Mouse (Mus musculus) cerebral cortex, adult 2 months (tissue): ENCODE results near the gene Lrrc8b.

ENCODE experiments used
- WGBS: fragments of 180-500 bp; shearing (Covaris S2); methylation state at CpG from one replicate; pipeline ENCODE4 v1.1.7; 2018; 5-methylcytosine and 5-hydroxymethylcytosine counted together

Gene Lrrc8b

DNA sequence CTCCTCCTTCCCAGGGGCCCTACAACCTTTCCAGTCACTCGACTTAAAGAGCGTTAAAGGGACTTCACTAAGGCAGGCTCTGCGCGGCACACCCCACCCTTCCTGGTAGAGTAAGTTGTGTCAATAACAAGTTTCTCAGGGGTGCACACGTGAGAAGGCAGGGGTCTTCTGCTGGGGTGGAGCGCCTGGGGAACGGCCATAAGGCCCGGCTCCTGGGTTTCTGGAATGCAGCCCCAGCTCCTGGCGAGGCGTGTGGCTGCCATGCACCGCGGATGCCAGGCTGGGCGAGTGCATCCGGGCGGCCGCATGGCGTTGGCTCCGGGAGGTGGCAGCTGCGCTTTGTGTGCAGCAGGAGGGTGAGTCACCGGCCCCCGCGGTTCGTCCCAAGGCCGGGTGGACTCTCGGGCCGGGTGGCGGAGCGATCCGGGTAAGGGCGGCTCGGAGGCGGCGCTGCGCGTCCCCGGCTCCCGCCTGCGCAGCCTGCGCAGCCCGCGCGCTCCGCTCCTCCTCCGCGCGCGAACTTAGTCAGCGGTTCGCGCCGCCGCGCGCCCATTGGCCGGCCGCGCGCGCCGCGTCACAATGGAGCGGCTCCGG lies at the start of gene Lrrc8b:
TSS of gene Lrrc8b (plus strand) at position 578 of the 594 bp plus-strand sequence.
- WGBS, result under 1% methylated on average over 63 of the region's 63 CpGs

DNA sequence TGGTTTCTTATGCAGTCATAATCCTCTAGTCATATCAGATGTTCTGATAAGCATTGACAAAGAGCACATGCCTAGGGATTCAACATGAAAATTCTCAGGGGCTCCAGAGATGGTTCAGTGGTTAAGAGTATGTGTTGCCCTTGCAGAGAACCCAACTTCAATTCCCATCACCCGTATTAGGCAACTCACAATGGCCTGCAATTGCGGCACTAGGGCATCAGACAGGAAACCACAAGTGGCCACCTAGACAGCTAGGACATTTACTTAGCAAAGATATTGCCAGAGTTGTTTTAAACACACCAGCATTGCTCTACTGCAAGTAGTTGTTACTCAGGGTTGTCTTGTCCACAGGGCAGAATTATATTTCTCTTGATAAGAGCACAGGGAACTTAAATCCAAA lies 34.1 kb upstream of the Lrrc8b start:
- 81% methylated on average over 2 of the region's 2 CpGs for WGBS

DNA sequence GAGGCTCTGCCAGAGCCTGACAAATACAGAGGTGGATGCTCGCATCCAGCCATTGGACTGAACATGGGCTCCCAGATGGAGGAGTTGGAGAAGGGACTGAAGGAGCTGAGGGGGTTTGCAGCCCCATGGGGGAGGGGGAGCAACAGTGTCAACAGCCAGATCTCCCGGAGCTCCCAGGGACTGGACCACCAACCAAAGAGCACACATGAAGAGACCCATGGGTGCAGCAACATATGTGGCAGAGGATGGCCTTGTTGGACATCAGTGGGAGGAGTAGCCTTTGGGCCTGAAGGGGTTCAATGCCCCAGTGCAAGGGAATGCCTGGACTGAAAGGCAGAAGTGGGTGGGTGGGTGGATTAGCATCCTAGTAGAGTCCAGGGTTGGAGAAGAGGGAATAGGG lies 25.2 kb upstream of the Lrrc8b start:
- WGBS, result 100% methylated on average over 2 of the region's 2 CpGs

- 97% methylated on average over 6 of the region's 6 CpGs for WGBS
Observed at GRCm38 (mm10) chr5:105393731-105394130, 21.8 kb upstream of the Lrrc8b start.

DNA sequence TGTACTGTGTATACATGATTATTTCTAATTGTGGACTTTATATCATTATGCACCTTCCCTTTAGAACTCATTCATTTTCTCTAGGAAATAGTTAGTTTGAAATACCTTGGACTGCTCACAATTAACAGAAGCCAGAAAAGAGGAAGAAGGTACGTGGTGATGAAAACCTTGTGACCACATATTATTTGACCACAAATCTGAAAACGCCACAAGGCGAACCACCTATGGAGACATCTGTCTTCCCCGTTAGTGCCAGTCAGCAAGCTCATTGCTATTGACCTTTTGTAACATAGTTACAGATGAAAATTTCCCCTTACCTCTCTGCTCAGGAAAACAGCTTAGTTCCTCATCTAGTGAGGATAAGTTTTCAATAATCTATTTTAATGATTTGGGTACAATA lies 20.4 kb upstream of the Lrrc8b start:
- WGBS, result 95% methylated on average over 4 of the region's 4 CpGs

DNA sequence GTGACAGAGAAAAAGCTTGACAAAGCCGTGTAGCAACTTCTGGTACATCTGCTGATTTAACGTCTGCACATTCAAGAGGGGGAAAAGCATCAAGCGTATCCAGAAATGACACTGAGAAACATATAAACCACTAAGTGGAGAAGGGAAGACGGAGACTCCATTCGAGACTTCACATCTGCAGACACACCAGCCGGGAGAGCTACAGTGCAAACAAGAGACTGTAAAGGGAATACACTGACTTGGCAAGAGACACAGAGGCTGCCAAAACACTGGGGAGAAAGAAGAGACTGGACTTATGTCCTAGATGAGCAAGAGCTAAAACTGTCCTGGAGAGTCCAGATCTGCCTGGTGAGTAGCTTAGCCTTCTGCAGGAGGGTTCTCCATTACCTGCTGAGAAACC lies 16.6 kb upstream of the Lrrc8b start:
- WGBS, result 70% methylated on average over 6 of the region's 6 CpGs

DNA sequence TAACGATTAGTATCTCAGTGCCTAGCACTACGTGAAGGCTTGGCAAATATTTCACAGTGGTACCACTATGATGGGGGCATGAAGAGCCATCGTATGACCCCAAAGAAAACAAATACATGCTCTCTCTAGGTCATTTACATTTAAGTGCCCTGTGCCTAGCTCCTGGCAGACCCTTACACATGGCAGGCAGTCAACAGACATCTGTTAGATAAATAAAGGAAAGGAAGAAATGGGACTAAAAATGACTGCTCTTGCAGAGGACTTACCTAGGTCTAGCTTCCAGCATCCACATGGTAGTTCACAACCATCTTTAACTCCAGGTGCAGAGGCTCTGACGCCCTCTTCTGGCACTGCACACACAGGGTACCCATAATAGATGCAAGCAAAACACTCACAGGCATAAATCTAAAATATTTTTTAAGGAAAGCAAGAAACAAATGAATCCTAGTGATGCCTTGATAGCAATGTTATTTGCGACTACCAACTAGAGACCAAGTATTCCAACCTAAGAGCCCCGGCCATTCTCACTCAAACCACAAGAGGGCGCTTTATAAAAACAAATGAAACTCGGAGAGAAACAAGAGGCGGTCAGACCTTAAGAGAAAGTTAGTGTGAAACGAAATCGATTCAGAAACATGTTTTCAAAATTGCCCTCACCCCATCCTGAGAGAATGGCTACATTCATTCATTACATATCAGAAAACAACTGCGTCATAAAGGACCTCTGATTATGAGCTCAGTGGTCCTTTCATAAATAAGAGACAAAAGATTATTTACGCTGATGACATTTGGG lies 15.7 kb upstream of the Lrrc8b start:
- 15% methylated on average over 13 of the region's 13 CpGs for WGBS

- WGBS, result 26% methylated on average over 17 of the region's 17 CpGs
Observed at GRCm38 (mm10) chr5:105400424-105401375, 14.9 kb upstream of the Lrrc8b start.

GRCm38 (mm10) chr5:105401536-105401935 lies 14.0 kb upstream of the Lrrc8b start:
- WGBS, result 93% methylated on average over 6 of the region's 6 CpGs

GRCm38 (mm10) chr5:105404961-105405360 lies 10.6 kb upstream of the Lrrc8b start:
- WGBS, result 7% methylated on average over 8 of the region's 8 CpGs

- WGBS, result 97% methylated on average over 5 of the region's 5 CpGs
Observed at GRCm38 (mm10) chr5:105407661-105408060, 7.9 kb upstream of the Lrrc8b start.

GRCm38 (mm10) chr5:105409092-105409491 lies 6.5 kb upstream of the Lrrc8b start:
- WGBS, result 92% methylated on average over 4 of the region's 4 CpGs

- 54% methylated on average over 6 of the region's 6 CpGs for WGBS
Observed at GRCm38 (mm10) chr5:105410521-105411293, 4.9 kb upstream of the Lrrc8b start.

GRCm38 (mm10) chr5:105411294-105411570 lies 4.3 kb upstream of the Lrrc8b start:
- 32% methylated on average over 4 of the region's 4 CpGs for WGBS

DNA sequence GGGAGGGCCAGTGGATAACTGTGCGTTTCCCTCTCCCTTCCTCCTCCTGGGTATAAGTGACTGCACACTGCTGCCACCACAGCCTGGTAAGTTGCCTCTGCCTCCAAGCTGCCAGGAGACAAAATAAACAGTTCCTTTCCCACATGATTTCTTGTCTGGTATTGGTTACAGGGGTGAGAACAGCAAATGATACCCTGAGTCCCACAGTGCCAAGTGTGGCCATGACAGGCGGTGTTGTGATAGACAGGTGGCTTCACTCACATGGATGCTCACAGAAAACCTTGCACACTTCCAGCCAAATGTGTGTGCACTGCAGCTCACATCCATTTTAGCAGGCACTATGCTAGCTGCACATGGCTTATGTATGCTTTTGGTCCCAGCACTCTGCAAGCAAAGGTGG lies 3.8 kb upstream of the Lrrc8b start:
- WGBS, result 70% methylated on average over 2 of the region's 2 CpGs

DNA sequence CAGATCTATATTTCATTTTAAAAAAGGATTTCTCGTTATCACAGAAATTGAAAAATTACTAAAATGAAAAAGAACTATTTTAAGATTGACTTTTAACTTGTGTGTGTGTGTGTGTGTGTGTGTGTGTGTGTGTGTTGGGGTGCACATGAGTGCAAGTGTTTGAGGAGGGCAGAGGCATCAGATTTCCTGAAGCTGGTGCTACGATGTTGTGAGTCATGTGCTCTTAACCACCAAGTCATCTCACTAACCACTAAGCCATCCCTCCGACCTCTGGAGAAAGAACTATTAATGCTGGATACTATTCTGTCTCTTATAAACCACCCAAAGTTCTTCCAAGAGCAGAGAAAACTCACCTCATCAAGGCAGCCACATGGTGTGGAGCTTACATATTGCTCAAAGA lies 2.9 kb upstream of the Lrrc8b start:
- 92% methylated on average over 3 of the region's 3 CpGs for WGBS

DNA sequence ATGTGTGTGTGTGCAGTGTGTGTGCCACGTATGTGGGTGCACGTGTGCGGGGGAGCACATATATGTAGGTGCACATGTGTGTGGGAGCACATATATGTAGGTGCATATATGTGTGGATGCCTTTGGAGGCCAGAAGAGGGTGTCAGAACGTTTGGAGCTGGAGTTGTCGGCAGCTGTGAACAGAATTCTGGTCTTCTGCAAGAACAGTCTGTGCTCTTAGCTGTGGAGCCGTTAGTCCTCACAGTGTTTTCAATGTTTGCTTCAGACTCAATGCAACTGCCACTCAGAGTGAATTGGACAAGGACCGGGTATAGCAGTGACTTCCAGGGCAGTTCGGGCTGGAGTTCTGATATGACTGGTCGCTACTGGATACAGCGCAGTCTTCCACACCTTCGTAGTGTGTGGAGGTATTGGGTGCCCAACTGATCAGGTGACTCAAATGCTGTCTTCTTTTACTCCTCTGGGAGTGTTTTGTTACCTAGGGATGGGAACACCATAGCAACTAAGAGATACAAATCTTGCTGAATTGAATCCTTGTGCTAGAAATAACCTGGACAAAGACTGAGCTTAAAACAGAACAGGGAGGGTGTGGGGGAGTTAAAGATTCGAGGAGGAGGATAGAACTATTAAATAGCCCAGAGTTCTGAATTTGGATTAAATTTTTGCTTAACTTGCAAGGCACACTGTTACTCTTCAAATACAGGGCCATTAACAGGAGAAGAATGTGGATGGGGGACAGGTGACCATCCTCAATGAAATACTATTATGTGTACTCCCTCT lies 1.0 kb upstream of the Lrrc8b start:
- WGBS, result 65% methylated on average over 12 of the region's 12 CpGs

DNA sequence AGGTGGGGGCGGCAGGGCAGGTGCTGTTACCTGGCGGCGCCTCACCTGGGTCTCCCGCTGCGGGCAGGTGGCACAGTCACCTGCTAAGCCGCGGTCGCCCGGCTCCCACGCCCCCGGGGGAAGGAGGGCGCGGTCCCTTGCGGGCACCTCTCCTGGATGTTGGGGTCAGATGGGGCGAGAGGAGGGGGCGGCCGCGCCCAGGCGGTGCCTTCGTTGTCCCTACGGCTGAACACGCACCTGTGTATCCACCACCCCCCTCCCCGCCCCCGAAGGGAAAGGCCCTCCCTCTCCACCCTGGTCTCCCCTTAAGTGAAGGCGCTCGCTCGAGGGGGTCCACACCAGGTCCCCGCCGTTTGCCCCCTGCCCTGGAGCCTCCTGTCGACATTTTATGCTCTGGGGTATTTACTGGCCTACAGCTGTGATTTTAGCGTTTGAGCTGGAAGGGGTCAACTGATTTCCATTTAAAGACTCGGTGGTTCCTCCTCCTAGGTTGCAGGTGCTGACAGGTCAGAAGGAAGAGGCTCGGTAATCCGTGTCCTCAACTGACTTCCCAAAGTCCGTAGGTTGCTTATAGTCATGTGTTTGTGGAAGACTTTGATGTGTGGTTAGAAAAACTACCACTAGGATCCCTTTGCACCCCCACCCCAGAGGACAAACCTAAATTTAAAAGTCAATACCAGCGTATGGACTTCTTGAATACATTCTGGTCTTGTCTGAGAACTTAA lies 538 bp downstream of the Lrrc8b start:
- WGBS, result 2% methylated on average over 34 of the region's 36 CpGs

DNA sequence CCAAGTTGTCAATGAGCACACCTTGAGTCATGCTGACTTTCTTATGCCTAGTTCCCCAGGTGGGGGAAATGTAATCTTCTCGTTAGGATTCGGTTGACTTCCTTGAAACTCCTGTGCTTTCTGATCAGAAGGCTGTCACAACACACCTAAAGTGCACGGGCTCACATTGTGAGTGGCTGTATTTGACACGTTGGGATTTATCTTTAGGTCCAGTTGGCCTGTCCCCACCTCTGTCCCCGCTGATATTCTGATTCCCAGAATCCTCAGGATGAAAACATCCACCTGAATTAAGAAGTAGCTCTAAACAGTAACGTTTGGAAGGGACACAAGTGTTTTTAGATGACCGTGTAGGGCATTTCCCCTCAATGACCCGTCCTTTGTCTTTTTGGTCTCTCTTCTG lies 1.6 kb downstream of the Lrrc8b start:
- 65% methylated on average over 8 of the region's 8 CpGs for WGBS

GRCm38 (mm10) chr5:105418364-105418763 lies 2.8 kb downstream of the Lrrc8b start:
- 91% methylated on average over 7 of the region's 7 CpGs for WGBS
